ENCODE assay signal across 19 mouse cellular contexts in the genomic region with DNA sequence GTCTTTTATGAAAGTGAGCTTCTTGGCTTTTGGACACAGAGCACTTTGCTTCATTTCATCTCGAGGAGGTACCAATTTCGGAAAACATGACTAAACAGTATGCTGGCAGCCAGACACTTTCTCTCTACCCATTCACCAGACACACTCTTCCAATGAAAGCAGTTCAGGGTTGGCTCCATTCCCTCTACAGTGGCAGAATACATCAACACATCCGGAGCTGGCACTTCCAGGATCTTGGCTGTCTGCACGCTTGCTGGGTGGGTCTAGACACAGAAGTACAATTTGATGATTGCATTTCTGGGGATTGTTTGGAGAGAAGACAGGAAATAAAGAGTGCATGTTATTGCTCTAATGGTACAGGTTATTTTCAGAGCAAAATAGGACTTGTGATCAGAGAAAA. TPM values are rescaled to one million over a fixed set of nuclear protein-coding genes. Genes with fewer than 3 reads are reported as not detected.
DNase-seq lines count a peak whose midpoint lies in the region; ATAC-seq lines count a peak whose summit lies in the region.
"Had no signal": no experiment of that assay in that cellular context is flagged by ENCODE, and none has a peak within 500 bp of the region (broad histone marks: within the 10 kb centered on the region; RNA-seq: fewer than 3 reads in every experiment).

No protein-coding gene starts in this region.

- whole genome bisulfite sequencing in forebrain, embryonic 14.5 days = 79% methylated on average over 4 of the region's 4 CpGs
- WGBS in forebrain, embryonic 12.5 days = 79% methylated on average over 4 of the region's 4 CpGs
- WGBS in kidney, embryonic 14.5 days = 87% methylated on average over 4 of the region's 4 CpGs
- WGBS in lung, embryonic 16.5 days = 56% methylated on average over 4 of the region's 4 CpGs
- WGBS in midbrain, embryonic 16.5 days = 82% methylated on average over 4 of the region's 4 CpGs

- no peaks in the 10 kb centered on the region for H3K36me3 ChIP-seq in forebrain, embryonic 14.5 days (ENCODE audit: control insufficient read depth, insufficient read depth, low read length)
- H3K36me3 ChIP-seq in forebrain, embryonic 12.5 days (replicated peaks) = no peaks in the 10 kb centered on the region
- H3K36me3 ChIP-seq in kidney, embryonic 14.5 days (ENCODE audit: control insufficient read depth, insufficient read depth, low read length) = no peaks in the 10 kb centered on the region
- no peaks in the 10 kb centered on the region for H3K36me3 ChIP-seq in lung, embryonic 16.5 days (ENCODE audit: control insufficient read depth, insufficient read depth, low read length)
- no peaks in the 10 kb centered on the region for H3K36me3 ChIP-seq in midbrain, embryonic 16.5 days (ENCODE audit: control insufficient read depth, insufficient read depth, low read length)
- H3K36me3 ChIP-seq: embryonic facial prominence, embryonic 13.5 days; G1E; intestine, embryonic 15.5 days; limb, embryonic 15.5 days; midbrain, embryonic 13.5 days; neural tube, embryonic 15.5 days had no signal

- H3K27ac ChIP-seq in forebrain, embryonic 14.5 days (ENCODE audit: low read depth, low read length) = no peak overlapping the region
- no peak overlapping the region for H3K27ac ChIP-seq in forebrain, embryonic 12.5 days
- no peak overlapping the region for H3K27ac ChIP-seq in kidney, embryonic 14.5 days (ENCODE audit: low read depth, low read length)
- no peak overlapping the region for H3K27ac ChIP-seq in lung, embryonic 16.5 days (ENCODE audit: low read length)
- no peak overlapping the region for H3K27ac ChIP-seq in midbrain, embryonic 16.5 days (ENCODE audit: low read length)
- H3K27ac ChIP-seq: embryonic facial prominence, embryonic 13.5 days; intestine, embryonic 15.5 days; limb, embryonic 15.5 days; midbrain, embryonic 13.5 days; neural tube, embryonic 15.5 days had no signal

- no peaks in the 10 kb centered on the region for H3K9me3 ChIP-seq in forebrain, embryonic 14.5 days (replicated peaks; ENCODE audit: control insufficient read depth, low read length)
- no peaks in the 10 kb centered on the region for H3K9me3 ChIP-seq in forebrain, embryonic 12.5 days
- no peaks in the 10 kb centered on the region for H3K9me3 ChIP-seq in kidney, embryonic 14.5 days (ENCODE audit: control insufficient read depth, low read length)
- no peaks in the 10 kb centered on the region for H3K9me3 ChIP-seq in lung, embryonic 16.5 days (ENCODE audit: control insufficient read depth, low read length)
- H3K9me3 ChIP-seq in midbrain, embryonic 16.5 days (replicated peaks; ENCODE audit: control insufficient read depth, low read length, poor library complexity, severe bottlenecking) = no peaks in the 10 kb centered on the region
- H3K9me3 ChIP-seq: embryonic facial prominence, embryonic 13.5 days; G1E; intestine, embryonic 15.5 days; limb, embryonic 15.5 days; midbrain, embryonic 13.5 days; neural tube, embryonic 15.5 days had no signal

- no peaks in the 10 kb centered on the region for H3K27me3 ChIP-seq in forebrain, embryonic 14.5 days (replicated peaks; ENCODE audit: control insufficient read depth, insufficient read depth, low read length)
- H3K27me3 ChIP-seq in forebrain, embryonic 12.5 days = no peaks in the 10 kb centered on the region
- no peaks in the 10 kb centered on the region for H3K27me3 ChIP-seq in kidney, embryonic 14.5 days (ENCODE audit: control insufficient read depth, insufficient read depth, low read length)
- no peaks in the 10 kb centered on the region for H3K27me3 ChIP-seq in lung, embryonic 16.5 days (ENCODE audit: control insufficient read depth, insufficient read depth, low read depth, low read length)
- no peaks in the 10 kb centered on the region for H3K27me3 ChIP-seq in midbrain, embryonic 16.5 days (ENCODE audit: control insufficient read depth, insufficient read depth, low read depth, low read length)
- H3K27me3 ChIP-seq: embryonic facial prominence, embryonic 13.5 days; intestine, embryonic 15.5 days; limb, embryonic 15.5 days; midbrain, embryonic 13.5 days; neural tube, embryonic 15.5 days had no signal

- no peaks in the 10 kb centered on the region for H3K4me1 ChIP-seq in forebrain, embryonic 14.5 days (ENCODE audit: control insufficient read depth, insufficient read depth, low read length)
- no peaks in the 10 kb centered on the region for H3K4me1 ChIP-seq in forebrain, embryonic 12.5 days
- H3K4me1 ChIP-seq in kidney, embryonic 14.5 days (ENCODE audit: control insufficient read depth, insufficient read depth, low read length) = no peaks in the 10 kb centered on the region
- no peaks in the 10 kb centered on the region for H3K4me1 ChIP-seq in lung, embryonic 16.5 days (replicated peaks; ENCODE audit: control insufficient read depth, insufficient read depth, low read length)
- H3K4me1 ChIP-seq in midbrain, embryonic 16.5 days (ENCODE audit: control insufficient read depth, insufficient read depth, low read length) = no peaks in the 10 kb centered on the region
- H3K4me1 ChIP-seq: embryonic facial prominence, embryonic 13.5 days; intestine, embryonic 15.5 days; limb, embryonic 15.5 days; midbrain, embryonic 13.5 days; neural tube, embryonic 15.5 days had no signal

- no peak overlapping the region for H3K4me3 ChIP-seq in forebrain, embryonic 14.5 days (ENCODE audit: low read depth, low read length)
- no peak overlapping the region for H3K4me3 ChIP-seq in forebrain, embryonic 12.5 days (replicated peaks)
- H3K4me3 ChIP-seq in kidney, embryonic 14.5 days (ENCODE audit: low read length) = no peak overlapping the region
- no peak overlapping the region for H3K4me3 ChIP-seq in lung, embryonic 16.5 days (ENCODE audit: low read length)
- H3K4me3 ChIP-seq in midbrain, embryonic 16.5 days (ENCODE audit: low read depth, low read length) = no peak overlapping the region
- H3K4me3 ChIP-seq: embryonic facial prominence, embryonic 13.5 days; intestine, embryonic 15.5 days; limb, embryonic 15.5 days; midbrain, embryonic 13.5 days; neural tube, embryonic 15.5 days had no signal

- no peak; the same call in 1 of the 2 replicates for ATAC-seq in forebrain, embryonic 14.5 days
- no peak for ATAC-seq in forebrain, embryonic 12.5 days (ENCODE audit: low FRiP score)
- ATAC-seq in kidney, embryonic 14.5 days (ENCODE audit: low FRiP score, low TSS enrichment) = no peak
- ATAC-seq in lung, embryonic 16.5 days (ENCODE audit: low read depth) = peak; percentile 38; the same call in 1 of the 2 replicates
- no peak for ATAC-seq in midbrain, embryonic 16.5 days
- ATAC-seq: intestine, embryonic 15.5 days; midbrain, embryonic 13.5 days had no signal

- no peak overlapping the region for H3K9ac ChIP-seq in forebrain, embryonic 14.5 days (ENCODE audit: low read length)
- H3K9ac ChIP-seq in forebrain, embryonic 12.5 days = no peak overlapping the region
- H3K9ac ChIP-seq in kidney, embryonic 14.5 days (ENCODE audit: low read depth, low read length) = no peak overlapping the region
- H3K9ac ChIP-seq in lung, embryonic 16.5 days (ENCODE audit: low read length) = no peak overlapping the region
- H3K9ac ChIP-seq in midbrain, embryonic 16.5 days (ENCODE audit: low read depth, low read length) = no peak overlapping the region
- H3K9ac ChIP-seq: embryonic facial prominence, embryonic 13.5 days; intestine, embryonic 15.5 days; limb, embryonic 15.5 days; midbrain, embryonic 13.5 days; neural tube, embryonic 15.5 days had no signal

- no peak overlapping the region for H3K4me2 ChIP-seq in forebrain, embryonic 14.5 days (ENCODE audit: low read length)
- H3K4me2 ChIP-seq in forebrain, embryonic 12.5 days = no peak overlapping the region
- H3K4me2 ChIP-seq in kidney, embryonic 14.5 days (replicated peaks; ENCODE audit: low read depth, low read length) = no peak overlapping the region
- H3K4me2 ChIP-seq in lung, embryonic 16.5 days (ENCODE audit: low read depth, low read length) = no peak overlapping the region
- no peak overlapping the region for H3K4me2 ChIP-seq in midbrain, embryonic 16.5 days (ENCODE audit: low read length)
- H3K4me2 ChIP-seq: embryonic facial prominence, embryonic 13.5 days; intestine, embryonic 15.5 days; limb, embryonic 15.5 days; midbrain, embryonic 13.5 days; neural tube, embryonic 15.5 days had no signal

- peak; percentile 22 for DNase-seq in forebrain, embryonic 14.5 days (ENCODE audit: low spot score)
- DNase-seq in kidney, adult 9 months = peak; percentile 22
- DNase-seq in Muller cell, postnatal 12 days (ENCODE audit: inconsistent ontology term) = peak; percentile 31
- DNase-seq in layer of hippocampus, postnatal 14 days (ENCODE audit: low spot score in 2 of 2) = no peak
- DNase-seq: cerebellum, postnatal 14 days; heart, postnatal 36 days; thymus, postnatal 14 days had no signal

RNA-seq across cellular contexts. Expression of gene Gm21897, which starts 21.8 kb away (rescaled TPM):
- not detected in 2 replicates for polyA plus RNA-seq in forebrain, embryonic 14.5 days (2014; fragmentation: Nextera tagmentation; extraction: Ambion mirVana)
- not detected in 2 replicates for polyA plus RNA-seq in forebrain, embryonic 12.5 days (2016; fragmentation: Nextera tagmentation; extraction: Ambion mirVana)
- not detected in 2 replicates for polyA plus RNA-seq in kidney, embryonic 14.5 days (2014; fragmentation: Nextera tagmentation; extraction: Ambion mirVana)
- polyA plus RNA-seq in lung, embryonic 16.5 days (2015; fragmentation: Nextera tagmentation; extraction: Ambion mirVana) = not detected in 2 replicates
- total RNA-seq in layer of hippocampus, postnatal 14 days (2021) = not detected
- not detected in 2 replicates for polyA plus RNA-seq in midbrain, embryonic 16.5 days (2015; fragmentation: Nextera tagmentation; extraction: Ambion mirVana)
- total RNA-seq: G1E; heart, postnatal 36 days; left cerebral cortex, adult 18-20 months had no signal
- polyA plus RNA-seq: C2C12; embryonic facial prominence, embryonic 13.5 days; G1E; intestine, embryonic 15.5 days; limb, embryonic 15.5 days; midbrain, embryonic 13.5 days; neural tube, embryonic 15.5 days had no signal

Comparison
In these comparisons a context has a peak if more than half of its experiments do, and no peak if none do; other contexts are left out.
1. DNase-seq: peak in forebrain, embryonic 14.5 days (single experiment), kidney, adult 9 months (single experiment) and Muller cell, postnatal 12 days (single experiment); none in layer of hippocampus, postnatal 14 days (0 of 2).